Mouse (Mus musculus): ENCODE measurements around the gene Calr4. TPM values are rescaled to one million over a fixed set of nuclear protein-coding genes. Genes with fewer than 3 reads are reported as not detected.

The Calr4 gene
- polyA plus RNA-seq, 1 experiment: 0.34 TPM

GRCm38 (mm10) chr4:109296510-109296909 is 62.2 kb downstream of the Calr4 start:
- TF ChIP-seq POLR2A (IDR thresholded peaks at IDR 0.05; ENCODE audit: borderline replicate concordance, low read depth, low read length): no peak
- TF ChIP-seq CTCF (IDR thresholded peaks at IDR 0.05; ENCODE audit: low read depth, low read length): no peak
- no peak overlapping the region for H3K4me3 ChIP-seq (ENCODE audit: insufficient read depth, low read length)

GRCm38 (mm10) chr4:109299136-109299535 is 64.9 kb downstream of the Calr4 start:
- Histone ChIP-seq H3K4me1 (ENCODE audit: control insufficient read depth, insufficient read depth, low read length) (0 out of 2 replicates have a peak, but pooled peaks cover 2% of the 10 kb centered on the region), H3K27ac (ENCODE audit: insufficient read depth, low read depth, low read length) (no peak overlapping the region), H3K4me3 (ENCODE audit: insufficient read depth, low read length) (no peak overlapping the region)
- TF ChIP-seq CTCF (IDR thresholded peaks at IDR 0.05; ENCODE audit: low read depth, low read length): no peak
- TF ChIP-seq POLR2A (IDR thresholded peaks at IDR 0.05; ENCODE audit: borderline replicate concordance, low read depth, low read length): no peak

More at GRCm38 (mm10) chr4:109296510-109296909, 62.2 kb downstream of the Calr4 start:
- Histone ChIP-seq H3K4me1 (ENCODE audit: control insufficient read depth, insufficient read depth, low read length) (0 out of 2 replicates have a peak, but pooled peaks cover 2% of the 10 kb centered on the region), H3K27ac (ENCODE audit: insufficient read depth, low read depth, low read length) (no peak overlapping the region)

Other genes with a start within 250 kb of the Calr4 start
- gene Nrd1, start 233.8 kb upstream of the Calr4 start, polyA plus RNA-seq (2012; ENCODE audit: insufficient read depth, insufficient read length, missing spikeins): 117 and 130 TPM in 2 replicates
- gene Osbpl9, start 32.2 kb upstream of the Calr4 start, polyA plus RNA-seq (2012; ENCODE audit: insufficient read depth, insufficient read length, missing spikeins): 133 and 157 TPM in 2 replicates
- 137 and 156 TPM in 2 replicates for gene Eps15, start 45.8 kb downstream of the Calr4 start, polyA plus RNA-seq (2012; ENCODE audit: insufficient read depth, insufficient read length, missing spikeins)
- 1.3 and 1.4 TPM in 2 replicates for gene Ttc39a, start 172.1 kb downstream of the Calr4 start, polyA plus RNA-seq (2012; ENCODE audit: insufficient read depth, insufficient read length, missing spikeins)